Mouse (Mus musculus): Measurements from ENCODE around the gene Itpkb. TPM values are rescaled to one million over a fixed set of nuclear protein-coding genes. Genes with fewer than 3 reads are reported as not detected.

Gene Itpkb
- polyA plus RNA-seq, 1 experiment from 2014 or later: 7.7 TPM

DNA sequence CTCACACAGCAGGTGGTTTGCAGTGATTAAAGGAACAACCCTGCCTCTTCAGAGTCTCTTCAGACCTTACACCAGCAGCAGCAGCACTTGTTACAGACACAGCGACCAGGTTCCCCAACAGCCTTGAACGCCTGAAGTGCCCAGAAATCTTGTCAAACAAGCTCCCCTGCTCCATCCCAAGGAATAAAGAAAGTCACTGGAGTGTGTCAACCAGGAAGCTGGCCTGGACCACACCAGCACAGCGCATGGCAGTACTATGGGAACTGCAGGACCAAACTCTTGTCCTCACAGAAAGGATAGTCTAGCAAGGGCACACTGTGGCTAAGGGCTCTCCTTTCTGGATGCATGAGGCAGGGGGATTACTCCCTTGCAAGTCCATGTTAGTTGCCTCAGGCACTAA, 114.1 kb downstream of the Itpkb start:
- no peak overlapping the region for H3K4me2 ChIP-seq (replicated peaks; ENCODE audit: low read depth, low read length)
- no peaks in the 10 kb centered on the region; the same call in 1 of the 2 replicates for H3K4me1 ChIP-seq (ENCODE audit: control insufficient read depth, insufficient read depth, low read length)
- WGBS: 64% methylated on average over 3 of the region's 3 CpGs
- no peak overlapping the region for H3K9ac ChIP-seq (ENCODE audit: low read depth, low read length)
- no peaks in the 10 kb centered on the region for H3K9me3 ChIP-seq (ENCODE audit: control insufficient read depth, low read length)
- H3K27ac ChIP-seq (ENCODE audit: low read depth, low read length): no peak overlapping the region
- peak; percentile 50; the same call in 1 of the 2 replicates for ATAC-seq (ENCODE audit: low FRiP score, low TSS enrichment)
- no peak overlapping the region for H3K4me3 ChIP-seq (ENCODE audit: low read length)
- 0 out of 2 replicates have a peak, but pooled peaks cover 2% of the 10 kb centered on the region for H3K27me3 ChIP-seq (ENCODE audit: control insufficient read depth, insufficient read depth, low read length)
- no peaks in the 10 kb centered on the region for H3K36me3 ChIP-seq (ENCODE audit: control insufficient read depth, insufficient read depth, low read length)

DNA sequence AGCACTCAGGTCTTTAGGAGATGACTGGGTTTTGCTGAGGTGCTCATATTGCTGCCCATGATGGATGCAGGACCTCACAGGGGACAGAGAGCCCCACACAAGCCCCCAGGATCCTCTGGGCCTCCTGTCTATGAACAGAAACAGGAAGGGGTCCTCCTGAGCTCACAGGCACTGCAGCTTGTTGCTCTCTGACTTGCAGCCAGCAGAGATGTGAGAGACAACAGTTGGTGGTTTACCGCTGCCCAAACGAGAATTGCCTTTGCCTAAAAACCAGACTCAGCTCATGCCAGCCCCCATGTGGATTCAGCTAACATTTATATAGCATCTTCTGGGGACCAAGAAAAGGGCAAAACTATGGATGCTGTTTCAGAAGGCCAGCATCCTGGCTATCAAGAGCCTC, 119.4 kb downstream of the Itpkb start:
- Histone ChIP-seq H3K27me3 (ENCODE audit: control insufficient read depth, insufficient read depth, low read length) (no peaks in the 10 kb centered on the region), H3K4me1 (ENCODE audit: control insufficient read depth, insufficient read depth, low read length) (no peaks in the 10 kb centered on the region; the same call in 1 of the 2 replicates), H3K36me3 (ENCODE audit: control insufficient read depth, insufficient read depth, low read length) (no peaks in the 10 kb centered on the region), H3K27ac (ENCODE audit: low read depth, low read length) (no peak overlapping the region), H3K4me2 (replicated peaks; ENCODE audit: low read depth, low read length) (no peak overlapping the region), H3K9me3 (ENCODE audit: control insufficient read depth, low read length) (no peaks in the 10 kb centered on the region), H3K9ac (ENCODE audit: low read depth, low read length) (no peak overlapping the region), H3K4me3 (ENCODE audit: low read length) (no peak overlapping the region)
- ATAC-seq (ENCODE audit: low FRiP score, low TSS enrichment): no peak
- WGBS: 68% methylated on average over 2 of the region's 2 CpGs

DNA sequence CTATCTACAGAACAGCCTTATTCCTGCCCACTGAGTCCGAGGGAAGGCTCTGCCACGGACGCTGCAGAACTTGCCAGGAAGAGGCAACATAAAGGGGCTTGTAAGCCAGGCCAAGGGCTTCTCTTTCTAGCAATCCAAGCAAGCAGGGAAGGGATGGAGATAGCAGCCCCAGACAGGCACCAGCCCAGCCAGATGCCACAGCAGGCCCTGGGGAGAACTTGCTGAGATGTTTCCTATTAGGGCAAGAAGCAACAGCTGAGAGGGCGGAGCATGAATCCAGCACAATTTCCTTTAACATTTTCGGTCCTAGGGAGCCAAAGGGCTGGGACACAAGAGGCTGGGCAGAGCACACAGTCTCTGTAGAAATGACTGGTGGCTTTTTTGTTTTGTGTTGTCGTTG, 128.0 kb downstream of the Itpkb start:
- no peak overlapping the region for H3K9ac ChIP-seq (ENCODE audit: low read depth, low read length)
- no peak for ATAC-seq (ENCODE audit: low FRiP score, low TSS enrichment)
- no peaks in the 10 kb centered on the region for H3K4me1 ChIP-seq (ENCODE audit: control insufficient read depth, insufficient read depth, low read length)
- WGBS: 64% methylated on average over 6 of the region's 6 CpGs
- no peaks in the 10 kb centered on the region for H3K36me3 ChIP-seq (ENCODE audit: control insufficient read depth, insufficient read depth, low read length)
- no peak overlapping the region for H3K27ac ChIP-seq (ENCODE audit: low read depth, low read length)
- H3K4me3 ChIP-seq (ENCODE audit: low read length): no peak overlapping the region
- no peaks in the 10 kb centered on the region for H3K9me3 ChIP-seq (ENCODE audit: control insufficient read depth, low read length)
- H3K27me3 ChIP-seq (ENCODE audit: control insufficient read depth, insufficient read depth, low read length): no peaks in the 10 kb centered on the region
- no peak overlapping the region for H3K4me2 ChIP-seq (replicated peaks; ENCODE audit: low read depth, low read length)

DNA sequence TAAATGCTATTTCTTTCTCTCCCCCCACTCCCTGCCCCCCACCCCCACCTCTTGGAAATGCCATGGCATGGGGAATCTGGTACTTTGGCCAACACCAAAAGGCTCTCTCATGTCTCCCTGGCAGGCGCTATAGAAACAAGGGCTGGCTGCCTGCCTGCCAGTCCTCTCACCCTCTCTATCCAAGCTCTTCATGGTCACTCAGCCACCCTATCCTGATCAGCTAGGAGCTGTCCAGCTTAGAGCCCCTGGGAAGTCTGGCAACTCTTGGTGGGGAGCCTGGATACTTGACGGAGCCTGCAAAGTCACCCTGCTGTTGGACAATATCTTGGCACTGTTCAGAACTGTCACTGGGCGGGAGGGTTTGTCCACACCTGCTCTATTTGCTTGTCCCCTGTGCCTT, 128.4 kb downstream of the Itpkb start:
- no peak overlapping the region for H3K4me3 ChIP-seq (ENCODE audit: low read length)
- WGBS: 54% methylated on average over 3 of the region's 3 CpGs

DNA sequence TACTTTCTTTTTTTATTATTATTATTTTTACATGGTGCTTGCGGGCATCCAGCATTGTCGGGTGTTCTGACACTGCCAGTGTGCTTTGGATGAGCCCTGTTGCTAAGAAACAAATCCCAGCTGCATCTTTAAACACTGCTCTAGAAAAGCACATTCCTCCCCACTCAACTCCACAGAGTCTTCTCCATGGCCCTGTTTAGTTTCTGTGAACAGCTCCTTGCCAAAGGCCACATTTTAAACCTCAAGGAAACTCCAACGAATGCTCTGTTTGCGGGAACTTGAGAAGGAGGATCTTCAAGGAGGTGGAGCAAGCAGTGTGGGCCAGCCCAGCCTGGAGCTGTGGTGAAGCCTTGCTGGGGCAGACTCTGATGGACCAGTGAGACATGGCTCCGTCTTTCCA, 130.4 kb downstream of the Itpkb start:
- ATAC-seq (ENCODE audit: low FRiP score, low TSS enrichment): no peak
- H3K9me3 ChIP-seq (ENCODE audit: control insufficient read depth, low read length): no peaks in the 10 kb centered on the region

More for the DNA sequence above, 128.4 kb downstream of the Itpkb start:
- no peak overlapping the region for H3K4me2 ChIP-seq (replicated peaks; ENCODE audit: low read depth, low read length)
- H3K4me1 ChIP-seq (ENCODE audit: control insufficient read depth, insufficient read depth, low read length): no peaks in the 10 kb centered on the region
- ATAC-seq (ENCODE audit: low FRiP score, low TSS enrichment): no peak
- H3K27me3 ChIP-seq (ENCODE audit: control insufficient read depth, insufficient read depth, low read length): no peaks in the 10 kb centered on the region
- no peaks in the 10 kb centered on the region for H3K9me3 ChIP-seq (ENCODE audit: control insufficient read depth, low read length)
- H3K27ac ChIP-seq (ENCODE audit: low read depth, low read length): no peak overlapping the region
- H3K9ac ChIP-seq (ENCODE audit: low read depth, low read length): no peak overlapping the region
- H3K36me3 ChIP-seq (ENCODE audit: control insufficient read depth, insufficient read depth, low read length): no peaks in the 10 kb centered on the region

DNA sequence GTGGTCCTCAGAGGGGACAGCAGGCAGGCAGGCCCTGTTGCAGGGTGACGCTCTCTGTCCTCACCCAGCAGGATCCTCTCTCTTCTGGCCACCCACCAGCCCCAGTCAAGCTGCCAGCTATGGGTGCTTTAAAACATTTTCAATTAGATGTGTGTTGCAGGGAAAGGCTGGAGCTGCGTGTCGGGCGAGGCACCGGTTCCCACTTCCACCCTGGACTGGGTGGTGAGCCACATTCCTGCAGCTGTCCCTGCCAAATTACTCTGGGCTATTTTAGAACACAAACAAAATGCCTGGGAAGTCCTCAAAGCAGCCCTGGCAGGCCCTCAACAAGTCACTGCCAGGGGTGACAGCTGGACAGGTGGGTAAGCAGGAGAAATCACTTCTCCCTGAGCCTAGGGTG, 132.1 kb downstream of the Itpkb start:
- Histone ChIP-seq H3K27me3 (ENCODE audit: control insufficient read depth, insufficient read depth, low read length) (no peaks in the 10 kb centered on the region), H3K4me2 (replicated peaks; ENCODE audit: low read depth, low read length) (no peak overlapping the region), H3K4me1 (ENCODE audit: control insufficient read depth, insufficient read depth, low read length) (no peaks in the 10 kb centered on the region), H3K36me3 (ENCODE audit: control insufficient read depth, insufficient read depth, low read length) (no peaks in the 10 kb centered on the region), H3K9ac (ENCODE audit: low read depth, low read length) (no peak overlapping the region), H3K9me3 (ENCODE audit: control insufficient read depth, low read length) (no peaks in the 10 kb centered on the region), H3K27ac (ENCODE audit: low read depth, low read length) (no peak overlapping the region), H3K4me3 (ENCODE audit: low read length) (no peak overlapping the region)
- WGBS: 85% methylated on average over 5 of the region's 5 CpGs
- ATAC-seq (ENCODE audit: low FRiP score, low TSS enrichment): no peak

More for the DNA sequence above, 130.4 kb downstream of the Itpkb start:
- Histone ChIP-seq H3K4me2 (replicated peaks; ENCODE audit: low read depth, low read length) (no peak overlapping the region), H3K4me3 (ENCODE audit: low read length) (no peak overlapping the region), H3K4me1 (ENCODE audit: control insufficient read depth, insufficient read depth, low read length) (no peaks in the 10 kb centered on the region), H3K27ac (ENCODE audit: low read depth, low read length) (no peak overlapping the region), H3K36me3 (ENCODE audit: control insufficient read depth, insufficient read depth, low read length) (no peaks in the 10 kb centered on the region), H3K27me3 (ENCODE audit: control insufficient read depth, insufficient read depth, low read length) (no peaks in the 10 kb centered on the region), H3K9ac (ENCODE audit: low read depth, low read length) (no peak overlapping the region)
- 48% methylated on average over 5 of the region's 5 CpGs for WGBS

DNA sequence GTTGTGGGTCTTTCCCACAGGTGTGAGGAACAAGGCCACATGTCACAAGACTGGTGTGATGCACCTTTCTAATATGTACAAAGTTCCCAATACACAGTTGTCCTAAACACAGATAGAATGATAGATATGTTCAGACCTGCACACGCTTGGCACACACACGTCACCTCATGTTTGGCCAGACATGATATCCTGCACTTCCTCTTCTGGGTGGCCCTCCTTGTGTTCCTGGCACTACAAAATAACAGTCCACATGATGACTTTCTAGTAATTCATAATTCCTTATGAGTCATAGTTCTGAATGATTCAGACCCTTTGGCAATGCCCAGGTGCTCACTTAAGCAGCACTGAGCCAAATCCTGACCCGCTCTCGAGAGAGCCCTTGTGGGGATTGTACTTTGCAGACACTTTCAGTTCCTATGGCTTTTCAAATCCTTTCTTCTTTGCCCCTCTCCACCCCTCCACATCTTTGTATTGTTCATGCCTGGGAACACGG, 132.7 kb downstream of the Itpkb start:
- 93% methylated on average over 5 of the region's 5 CpGs for WGBS
- Histone ChIP-seq H3K4me2 (replicated peaks; ENCODE audit: low read depth, low read length) (no peak overlapping the region), H3K4me3 (ENCODE audit: low read length) (no peak overlapping the region), H3K4me1 (ENCODE audit: control insufficient read depth, insufficient read depth, low read length) (no peaks in the 10 kb centered on the region), H3K27ac (ENCODE audit: low read depth, low read length) (no peak overlapping the region), H3K9ac (ENCODE audit: low read depth, low read length) (no peak overlapping the region), H3K36me3 (ENCODE audit: control insufficient read depth, insufficient read depth, low read length) (no peaks in the 10 kb centered on the region), H3K27me3 (ENCODE audit: control insufficient read depth, insufficient read depth, low read length) (no peaks in the 10 kb centered on the region), H3K9me3 (ENCODE audit: control insufficient read depth, low read length) (no peaks in the 10 kb centered on the region)
- no peak for ATAC-seq (ENCODE audit: low FRiP score, low TSS enrichment)

DNA sequence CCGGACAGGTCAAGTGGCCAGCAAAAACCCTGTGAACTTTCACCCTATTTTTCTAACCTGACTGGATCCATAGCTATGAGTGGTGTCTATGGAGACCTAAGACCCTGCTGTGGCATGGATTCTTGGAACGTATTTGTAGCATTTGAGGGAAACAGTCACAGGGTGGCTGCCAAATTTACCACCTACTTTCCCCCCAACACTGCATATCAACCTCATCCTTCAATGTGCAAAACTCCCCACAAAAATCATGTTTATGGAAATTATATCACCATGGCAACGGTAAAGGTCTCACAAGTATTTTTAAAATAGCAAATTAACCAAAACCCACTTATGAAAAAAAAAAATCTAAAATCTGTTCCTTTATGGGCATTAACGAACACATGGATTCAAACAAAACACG, 134.1 kb downstream of the Itpkb start:
- 87% methylated on average over 5 of the region's 5 CpGs for WGBS
- Histone ChIP-seq H3K27me3 (ENCODE audit: control insufficient read depth, insufficient read depth, low read length) (no peaks in the 10 kb centered on the region), H3K36me3 (ENCODE audit: control insufficient read depth, insufficient read depth, low read length) (no peaks in the 10 kb centered on the region), H3K4me3 (ENCODE audit: low read length) (no peak overlapping the region), H3K9me3 (ENCODE audit: control insufficient read depth, low read length) (no peaks in the 10 kb centered on the region), H3K4me1 (ENCODE audit: control insufficient read depth, insufficient read depth, low read length) (no peaks in the 10 kb centered on the region), H3K27ac (ENCODE audit: low read depth, low read length) (no peak overlapping the region), H3K9ac (ENCODE audit: low read depth, low read length) (no peak overlapping the region), H3K4me2 (replicated peaks; ENCODE audit: low read depth, low read length) (no peak overlapping the region)
- no peak for ATAC-seq (ENCODE audit: low FRiP score, low TSS enrichment)

DNA sequence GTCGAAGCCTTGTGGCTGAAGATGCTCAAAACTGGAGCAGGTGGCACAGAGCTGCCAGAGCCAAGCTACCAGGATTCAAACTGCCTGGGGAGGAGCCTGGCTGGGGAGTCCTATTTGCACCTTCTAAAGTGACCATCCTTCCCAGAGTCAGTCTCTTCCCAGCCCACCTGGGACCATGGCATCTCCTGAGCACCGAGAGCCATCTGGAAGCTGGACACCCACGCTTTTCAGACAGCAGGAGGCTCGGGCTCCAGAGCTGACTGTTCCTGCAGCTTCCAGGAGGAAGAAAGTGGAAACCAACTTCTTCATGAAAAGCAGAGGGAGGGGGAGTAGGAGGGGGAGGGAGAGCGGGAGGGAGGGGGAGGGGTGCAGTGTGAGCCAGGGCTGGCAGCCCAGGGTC, 135.3 kb downstream of the Itpkb start:
- Histone ChIP-seq H3K9ac (ENCODE audit: low read depth, low read length) (no peak overlapping the region), H3K27ac (ENCODE audit: low read depth, low read length) (no peak overlapping the region), H3K27me3 (ENCODE audit: control insufficient read depth, insufficient read depth, low read length) (no peaks in the 10 kb centered on the region), H3K4me3 (ENCODE audit: low read length) (no peak overlapping the region), H3K4me2 (replicated peaks; ENCODE audit: low read depth, low read length) (no peak overlapping the region), H3K4me1 (ENCODE audit: control insufficient read depth, insufficient read depth, low read length) (no peaks in the 10 kb centered on the region), H3K36me3 (ENCODE audit: control insufficient read depth, insufficient read depth, low read length) (no peaks in the 10 kb centered on the region), H3K9me3 (ENCODE audit: control insufficient read depth, low read length) (no peaks in the 10 kb centered on the region)
- no peak for ATAC-seq (ENCODE audit: low FRiP score, low TSS enrichment)
- 66% methylated on average over 5 of the region's 5 CpGs for WGBS
